8 mouse cellular contexts compared by ENCODE assay signal in the genomic region with DNA sequence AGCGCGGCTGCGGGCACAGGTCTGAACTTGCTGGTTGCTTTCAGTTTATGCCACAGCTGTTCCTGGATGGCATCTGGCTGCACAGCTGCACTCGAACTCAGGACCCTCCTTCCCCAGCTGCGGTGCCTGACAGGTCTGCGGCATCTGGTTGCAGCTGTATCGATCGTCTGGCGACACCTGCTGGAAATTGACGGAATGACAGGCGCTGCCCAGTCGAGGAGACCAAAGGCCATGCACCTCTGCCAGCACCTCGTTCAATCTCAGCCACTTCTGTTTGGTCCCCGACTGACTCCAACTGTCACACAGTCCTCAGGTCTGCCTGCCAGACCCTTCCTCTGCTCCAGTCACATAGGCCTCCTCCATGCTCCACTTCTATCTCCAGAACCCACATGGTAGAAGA. TPM values are rescaled to one million over a fixed set of nuclear protein-coding genes. Genes with fewer than 3 reads are reported as not detected.
DNase-seq lines count a peak whose midpoint lies in the region; ATAC-seq lines count a peak whose summit lies in the region.

No protein-coding gene starts in this region.

- peaks cover 38% of the 10 kb centered on the region for H3K4me1 ChIP-seq in liver, embryonic 13.5 days (replicated peaks)

- H3K27me3 ChIP-seq in liver, embryonic 13.5 days, result no peaks in the 10 kb centered on the region

- no peak overlapping the region for H3K9ac ChIP-seq in liver, embryonic 13.5 days

- peaks cover 29% of the 10 kb centered on the region for H3K36me3 ChIP-seq in liver, embryonic 13.5 days

- ATAC-seq in liver, embryonic 13.5 days (ENCODE audit: low read depth), result peak; percentile 14; the same call in 1 of the 2 replicates

- WGBS in liver, embryonic 13.5 days (ENCODE audit: insufficient replicate concordance), result 7% methylated on average over 14 of the region's 14 CpGs

- no peaks in the 10 kb centered on the region for H3K9me3 ChIP-seq in liver, embryonic 13.5 days (replicated peaks)

- DNase-seq in ovary, postnatal 10 days (ENCODE audit: low spot score), result peak; percentile 69
- no peak for DNase-seq in ovary, adult 18-20 months (ENCODE audit: low spot score)
- DNase-seq in cerebellum, postnatal 25 days, result peak; percentile 72 to 82
- DNase-seq in gastrocnemius, postnatal 25 days, result peak; percentile 66
- peak; percentile 90 for DNase-seq in kidney, adult 18-20 months
- peak; percentile 70 for DNase-seq in liver, embryonic 13.5 days
- peak; percentile 77 for DNase-seq in ovary, postnatal 14 days (ENCODE audit: low spot score)
- DNase-seq in thymus, postnatal 14 days, result peak; percentile 88

- H3K4me3 ChIP-seq in liver, embryonic 13.5 days (replicated peaks), result no peak overlapping the region

- H3K27ac ChIP-seq in liver, embryonic 13.5 days, result no peak overlapping the region

- no peak overlapping the region for H3K4me2 ChIP-seq in liver, embryonic 13.5 days

RNA-seq across cellular contexts. Expression of a gene that starts 2.8 kb away (rescaled TPM):
- total RNA-seq in gastrocnemius, postnatal 25 days (2021), result under 1 TPM; 0.36 to 0.62 TPM
- 7.2 and 7.5 TPM in 2 replicates for polyA plus RNA-seq in liver, embryonic 13.5 days (2015; fragmentation: Nextera tagmentation; extraction: Ambion mirVana)

RNA-seq across cellular contexts. Expression of a gene that starts 18.2 kb away (rescaled TPM):
- 10 to 100 TPM; 24.8 to 25.9 TPM for total RNA-seq in gastrocnemius, postnatal 25 days (2021)
- polyA plus RNA-seq in liver, embryonic 13.5 days (2015; fragmentation: Nextera tagmentation; extraction: Ambion mirVana), result 20.0 and 21.4 TPM in 2 replicates

RNA-seq across cellular contexts. Expression of a gene that starts 26.8 kb away (rescaled TPM):
- total RNA-seq in gastrocnemius, postnatal 25 days (2021), result under 1 TPM; 0.99 to 1.00 TPM
- polyA plus RNA-seq in liver, embryonic 13.5 days (2015; fragmentation: Nextera tagmentation; extraction: Ambion mirVana), result 2.3 and 2.4 TPM in 2 replicates

RNA-seq across cellular contexts. Expression of a gene that starts 30.6 kb away (rescaled TPM):
- 10 to 100 TPM; 34.2 to 47.8 TPM for total RNA-seq in gastrocnemius, postnatal 25 days (2021)
- polyA plus RNA-seq in liver, embryonic 13.5 days (2015; fragmentation: Nextera tagmentation; extraction: Ambion mirVana), result 41.5 TPM in 2 replicates

RNA-seq across cellular contexts. Expression of a gene that starts 32.5 kb away (rescaled TPM):
- 100 to 1,000 TPM; 845 to 891 TPM for total RNA-seq in gastrocnemius, postnatal 25 days (2021)
- polyA plus RNA-seq in liver, embryonic 13.5 days (2015; fragmentation: Nextera tagmentation; extraction: Ambion mirVana), result 201 and 215 TPM in 2 replicates
